24 mouse cellular contexts compared by ENCODE assay signal in genomic region chr15:31167506-31167905, GRCm38 (mm10).
"Had no signal": no experiment of that assay in that cellular context is flagged by ENCODE, and none has a peak within 500 bp of the region (broad histone marks: within the 10 kb centered on the region; RNA-seq: fewer than 3 reads in every experiment).

No protein-coding gene starts in this region.

- H3K27ac ChIP-seq: heart, embryonic 13.5 days; heart, embryonic 15.5 days; hindbrain, embryonic 13.5 days; hindbrain, embryonic 15.5 days; hindbrain, postnatal 0 days; kidney, embryonic 15.5 days; kidney, postnatal 0 days; layer of hippocampus, adult 2 months; left cerebral cortex, adult 2 months; limb, embryonic 13.5 days; limb, embryonic 15.5 days had no signal

- H3K36me3 ChIP-seq: heart, embryonic 13.5 days; heart, embryonic 15.5 days; hindbrain, embryonic 13.5 days; hindbrain, embryonic 15.5 days; kidney, embryonic 15.5 days; limb, embryonic 13.5 days; limb, embryonic 15.5 days had no signal

- H3K4me2 ChIP-seq: heart, embryonic 11.5 days; heart, embryonic 13.5 days; heart, embryonic 15.5 days; hindbrain, embryonic 13.5 days; hindbrain, embryonic 15.5 days; kidney, embryonic 15.5 days; limb, embryonic 13.5 days; limb, embryonic 15.5 days had no signal

- H3K4me3 ChIP-seq: heart, embryonic 13.5 days; heart, embryonic 15.5 days; hindbrain, embryonic 13.5 days; hindbrain, embryonic 15.5 days; kidney, embryonic 15.5 days; layer of hippocampus, adult 2 months; left cerebral cortex, adult 2 months; limb, embryonic 13.5 days; limb, embryonic 15.5 days had no signal

- H3K9me3 ChIP-seq: heart, embryonic 13.5 days; heart, embryonic 15.5 days; hindbrain, embryonic 13.5 days; hindbrain, embryonic 15.5 days; kidney, embryonic 15.5 days; limb, embryonic 13.5 days; limb, embryonic 15.5 days had no signal

- H3K4me1 ChIP-seq: heart, embryonic 13.5 days; heart, embryonic 15.5 days; hindbrain, embryonic 13.5 days; hindbrain, embryonic 15.5 days; kidney, embryonic 15.5 days; limb, embryonic 13.5 days; limb, embryonic 15.5 days had no signal

- H3K27me3 ChIP-seq: heart, embryonic 13.5 days; heart, embryonic 15.5 days; hindbrain, embryonic 13.5 days; hindbrain, embryonic 15.5 days; limb, embryonic 13.5 days; limb, embryonic 15.5 days had no signal

- DNase-seq: forebrain, postnatal 0 days; gastrocnemius, postnatal 14 days; gastrocnemius, postnatal 36 days; heart, adult 18-20 months; heart, postnatal 14 days; heart, postnatal 36 days; kidney, adult 11 months; kidney, adult 2 months; kidney, adult 9 months; kidney, postnatal 25 days; kidney, postnatal 4 days; left cerebral cortex, postnatal 4 days had no signal
